Mouse (Mus musculus) left cerebral cortex, adult 9 months (tissue): ENCODE measurements around the gene Depp1.
A peak's percentile ranks its signal among the peaks of the same experiment; 100 is the strongest.

Experiments
- DNase-seq, 2 experiments: peaks; one replicate each; pipeline ENCODE4 v3.0.0; 2022; ENCODE audit warnings: low spot score in 2 of 2

Gene Depp1

GRCm38 (mm10) chr6:116647763-116648162 lies 2.6 kb upstream of the Depp1 start:
- DNase-seq, result no peak

- DNase-seq, result no peak
Measured at GRCm38 (mm10) chr6:116649811-116650210, 598 bp upstream of the Depp1 start.

- DNase-seq, result no peak
Measured at GRCm38 (mm10) chr6:116651437-116652118, 1.2 kb downstream of the Depp1 start.

GRCm38 (mm10) chr6:116653191-116653590 lies 2.8 kb downstream of the Depp1 start:
- no peak for DNase-seq

- DNase-seq, result peak in 1 of 2 experiments; percentile 73
Measured at GRCm38 (mm10) chr6:116653684-116654454, 3.5 kb downstream of the Depp1 start.

DNA sequence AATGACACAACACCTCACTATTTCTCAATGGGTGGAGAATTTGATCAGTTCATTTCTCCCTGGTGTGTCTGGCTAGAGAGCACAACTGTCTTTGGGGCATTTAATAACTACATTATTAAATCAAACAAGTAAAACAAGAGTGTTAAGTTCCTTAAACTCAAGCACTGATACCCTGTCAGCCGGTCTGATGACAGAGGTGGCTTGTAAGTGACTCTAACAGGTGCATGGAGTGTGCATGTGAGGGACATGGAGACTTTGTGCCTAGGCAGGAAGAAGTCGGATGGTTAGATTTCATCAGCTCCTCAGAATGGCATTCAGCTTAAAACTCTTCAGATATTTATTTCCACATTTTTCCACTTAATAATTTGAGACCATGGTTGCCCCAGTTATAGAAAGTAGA lies 13.0 kb downstream of the Depp1 start:
- no peak for DNase-seq

GRCm38 (mm10) chr6:116664031-116664430 lies 13.6 kb downstream of the Depp1 start:
- no peak for DNase-seq

GRCm38 (mm10) chr6:116664830-116665229 lies 14.4 kb downstream of the Depp1 start:
- DNase-seq, result no peak

DNA sequence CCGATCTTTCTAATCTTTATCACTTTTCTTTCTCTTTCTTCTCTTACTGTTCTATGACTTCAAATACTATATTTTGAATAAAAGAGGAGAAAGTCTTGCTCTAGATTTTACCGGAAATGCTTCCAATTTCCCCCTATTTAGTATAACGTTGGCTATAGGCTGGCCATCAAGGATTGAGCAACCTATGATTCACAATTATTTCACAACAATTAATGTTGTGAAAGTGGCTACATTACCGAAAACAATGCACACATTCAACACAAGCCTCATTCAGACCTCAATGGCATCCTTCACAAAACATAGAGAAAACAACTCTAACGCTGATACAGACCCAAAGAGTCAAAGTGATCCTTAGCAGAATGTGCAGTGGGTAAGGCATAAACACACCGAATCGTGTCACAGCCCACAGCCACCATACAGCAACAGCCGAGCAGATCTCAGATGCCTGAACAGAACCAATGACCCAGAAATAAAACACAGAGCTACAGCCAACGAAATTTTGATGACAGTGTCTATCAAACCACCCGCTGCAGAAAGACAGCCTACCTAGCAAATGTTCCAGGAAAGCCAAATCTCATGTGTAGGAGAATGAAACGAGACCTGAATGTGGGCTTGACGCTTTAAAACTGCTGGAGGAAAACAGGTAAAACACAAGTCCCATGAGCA lies 15.8 kb downstream of the Depp1 start:
- DNase-seq, result no peak

DNA sequence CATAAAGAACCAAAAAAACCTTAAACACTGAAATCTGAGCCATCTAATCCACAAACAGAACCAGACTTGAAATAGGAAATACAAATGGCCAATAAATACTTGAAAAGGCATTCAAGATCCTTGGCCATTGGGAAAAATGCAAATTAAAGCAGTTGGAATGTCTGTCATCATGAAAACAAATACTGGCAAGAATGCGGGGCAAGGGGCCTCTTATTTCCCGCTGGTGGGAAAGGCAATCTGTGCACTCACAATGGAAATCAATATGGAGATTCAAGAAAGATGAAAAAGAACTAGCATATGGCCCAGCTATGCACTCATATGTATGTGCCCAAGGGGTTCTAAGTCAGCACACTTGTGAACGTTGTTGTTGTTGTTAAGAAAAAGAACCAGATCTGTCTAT lies 16.5 kb downstream of the Depp1 start:
- DNase-seq, result no peak

GRCm38 (mm10) chr6:116667382-116667781 lies 17.0 kb downstream of the Depp1 start:
- DNase-seq, result no peak

GRCm38 (mm10) chr6:116668682-116669470 lies 18.5 kb downstream of the Depp1 start:
- DNase-seq, result no peak

GRCm38 (mm10) chr6:116670144-116670543 lies 19.7 kb downstream of the Depp1 start:
- DNase-seq, result no peak

GRCm38 (mm10) chr6:116671031-116671430 lies 20.6 kb downstream of the Depp1 start:
- DNase-seq, result no peak

DNA sequence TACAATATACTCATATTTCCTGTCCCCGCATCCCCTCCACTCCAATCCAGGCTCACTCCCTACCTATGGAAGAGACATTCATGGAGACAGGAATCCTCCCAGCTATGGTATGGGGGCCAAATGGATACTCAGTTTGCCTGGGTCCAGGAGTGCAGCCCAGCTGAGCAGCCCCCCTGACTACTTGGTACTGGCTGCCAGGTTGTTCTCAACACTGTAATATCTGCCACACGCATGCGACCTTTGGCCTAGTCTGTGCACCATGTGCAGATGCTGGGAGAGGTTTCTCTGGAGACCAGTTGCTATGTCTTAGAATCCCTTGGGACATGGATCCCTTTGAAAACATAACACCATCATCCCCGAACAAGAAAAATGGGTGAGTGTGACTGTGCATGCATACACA lies 21.4 kb downstream of the Depp1 start:
- DNase-seq, result no peak

DNA sequence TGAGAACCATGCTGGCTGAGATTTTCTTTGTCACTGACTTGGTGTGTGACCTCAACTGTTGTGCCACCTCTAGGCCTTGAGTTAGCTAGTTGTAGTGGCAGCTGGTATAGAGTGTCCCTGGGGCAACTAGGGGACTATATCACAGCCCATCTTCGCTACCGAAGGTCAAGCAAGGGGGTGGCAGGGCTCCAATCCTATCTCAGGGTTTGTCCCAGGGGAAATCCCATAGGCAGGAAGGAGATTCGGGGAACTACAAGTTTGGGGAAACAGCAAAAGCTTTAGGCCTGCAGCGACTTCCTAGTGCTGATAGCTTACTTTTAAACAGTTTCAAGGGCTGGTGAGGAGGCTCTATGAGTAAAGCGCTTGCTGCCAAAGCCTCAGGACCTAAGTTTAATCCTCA lies 21.9 kb downstream of the Depp1 start:
- no peak for DNase-seq

GRCm38 (mm10) chr6:116673471-116674282 lies 23.3 kb downstream of the Depp1 start, which contains the start of gene Rassf4:
Gene Rassf4, minus strand, starts transcription at chr6:116673952.
- peak in 1 of 2 experiments; percentile 76 for DNase-seq

DNA sequence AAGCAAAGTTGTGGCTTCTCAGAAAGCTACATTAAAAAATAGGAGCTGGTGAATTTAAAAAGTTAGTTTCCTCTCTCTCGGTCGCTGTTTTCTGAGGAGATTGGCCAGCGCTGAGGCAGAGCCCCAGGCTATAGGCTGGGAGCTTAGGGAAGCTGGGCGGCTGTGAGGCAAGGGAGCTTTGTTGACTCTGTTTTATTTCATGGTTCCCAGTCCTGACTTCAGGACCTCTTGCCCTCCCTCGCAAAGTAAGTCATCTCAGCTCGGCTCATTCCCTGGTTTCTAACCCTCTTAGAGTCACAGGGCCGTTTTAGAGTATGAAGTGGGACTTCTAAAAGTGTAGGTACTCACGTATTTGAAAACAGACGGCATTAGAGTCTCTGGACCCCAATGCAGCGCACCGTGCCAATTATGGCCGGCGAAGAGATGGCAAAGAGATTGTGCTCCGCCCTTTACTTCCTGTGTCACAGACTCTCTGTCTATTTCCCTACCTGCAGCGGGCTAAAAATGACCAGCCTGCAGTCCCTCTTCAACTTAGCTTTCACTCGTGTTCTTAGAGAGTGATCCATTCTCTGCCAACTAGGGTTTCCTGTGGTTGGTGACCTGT lies 24.0 kb downstream of the Depp1 start:
- DNase-seq, result no peak

DNA sequence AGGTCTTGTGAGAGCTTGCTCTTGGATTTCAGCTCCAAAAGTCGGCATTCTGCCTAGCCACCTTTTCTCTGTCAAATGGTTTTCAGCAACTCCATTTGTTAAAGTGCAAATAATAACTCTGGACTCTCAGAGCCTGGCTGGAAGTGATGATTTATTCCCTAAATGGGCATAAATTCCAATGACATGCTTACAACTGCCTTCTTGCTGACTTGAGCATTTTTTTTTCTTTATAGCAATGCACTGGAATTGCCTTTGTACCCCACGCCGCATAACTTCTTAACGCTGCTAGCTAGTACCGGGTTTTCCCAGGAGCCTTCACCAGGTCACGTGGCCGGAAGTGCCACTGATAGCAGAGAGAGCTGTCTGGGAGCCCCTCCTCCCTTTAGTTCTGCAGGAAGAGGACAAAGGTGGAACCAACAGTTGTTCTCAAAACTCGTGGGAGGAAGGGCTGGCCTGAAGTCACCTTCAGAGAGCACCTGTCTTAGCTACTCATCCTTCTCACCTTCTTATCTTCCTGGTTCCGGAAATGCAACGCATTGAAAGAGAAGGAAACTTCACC lies 26.0 kb downstream of the Depp1 start:
- DNase-seq, result no peak

DNA sequence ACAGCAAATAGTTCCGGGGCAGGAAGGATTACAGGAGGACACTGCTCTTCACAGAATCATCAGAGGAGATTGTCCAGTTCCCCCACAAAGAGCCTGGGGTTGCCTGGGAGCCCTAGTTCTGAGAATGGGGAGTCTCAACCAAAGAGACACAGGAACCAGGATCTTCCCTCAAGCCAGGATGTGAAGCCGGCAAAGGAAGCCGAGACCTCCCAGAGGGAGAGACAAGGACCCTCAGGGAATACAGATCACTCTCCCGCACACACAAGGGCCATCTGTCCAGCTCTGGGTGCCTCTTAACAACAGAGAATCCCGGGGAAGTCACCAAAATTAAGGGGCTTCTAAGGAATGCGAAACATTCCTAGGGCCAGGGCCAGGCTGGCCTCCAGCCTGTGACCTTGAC lies 26.9 kb downstream of the Depp1 start:
- no peak for DNase-seq
